In the genomic region with DNA sequence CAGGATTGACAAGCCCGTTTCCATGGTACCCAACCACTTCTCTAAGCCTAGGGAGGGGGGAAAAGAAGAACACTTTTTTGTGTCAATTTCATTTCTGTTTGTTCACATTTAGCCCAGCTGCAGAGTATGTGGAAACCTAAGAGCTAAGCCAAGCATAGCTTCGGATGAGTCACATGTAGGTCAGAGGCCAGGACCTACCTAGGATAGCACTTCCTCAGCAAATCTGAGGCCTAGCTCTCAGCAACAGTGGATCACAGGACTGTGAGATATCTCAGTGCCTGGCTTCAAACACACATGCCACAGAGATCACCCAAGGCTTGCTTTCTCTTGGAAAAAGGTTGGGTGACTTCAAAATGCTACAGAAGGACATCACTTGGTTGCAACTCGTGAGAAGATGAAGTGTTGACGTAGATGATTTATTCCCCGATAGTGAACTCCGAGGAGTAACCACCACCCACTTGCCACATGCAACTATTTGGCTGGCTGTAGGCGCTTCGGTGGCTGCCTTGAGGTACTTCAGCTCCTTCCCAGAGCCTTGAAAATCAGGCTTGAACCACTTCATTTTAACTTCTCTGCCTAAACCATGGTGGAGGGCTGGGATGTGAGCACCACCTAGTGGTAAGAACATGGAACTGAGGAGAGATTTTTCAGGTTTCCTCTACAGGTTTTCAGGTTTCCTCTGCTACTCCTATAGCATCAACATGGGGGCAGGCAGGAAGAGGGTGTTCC, we compare ENCODE assay signal across 8 mouse cellular contexts.
A peak's percentile ranks its signal among the peaks of the same experiment; 100 is the strongest.
DNase-seq lines count a peak whose midpoint lies in the region; ATAC-seq and TF ChIP-seq lines count a peak whose summit lies in the region.

No protein-coding gene starts in this region.

- ATAC-seq in embryonic facial prominence, embryonic 14.5 days (ENCODE audit: low read depth) = peak; percentile 87
- peak; percentile 80 for ATAC-seq in hindbrain, embryonic 11.5 days (ENCODE audit: low FRiP score)

- no peaks in the 10 kb centered on the region for H3K36me3 ChIP-seq in embryonic facial prominence, embryonic 14.5 days (ENCODE audit: control insufficient read depth, insufficient read depth, low read length)
- no peaks in the 10 kb centered on the region for H3K36me3 ChIP-seq in hindbrain, embryonic 11.5 days (ENCODE audit: control insufficient read depth, insufficient read depth, low read length)

- intact Hi-C loops in gastrocnemius, adult 2 months (cut with DNase I) = loop anchor here (1.0 to 10.0 kb wide), 3 partner anchors 31 to 427 kb away; no protein-coding TSS in a partner anchor

- H3K9me3 ChIP-seq in embryonic facial prominence, embryonic 14.5 days (ENCODE audit: control insufficient read depth, low read length) = no peaks in the 10 kb centered on the region
- H3K9me3 ChIP-seq in hindbrain, embryonic 11.5 days (ENCODE audit: control insufficient read depth, low read length) = no peaks in the 10 kb centered on the region

- 51% methylated on average over 8 of the region's 8 CpGs for WGBS in embryonic facial prominence, embryonic 14.5 days
- 70% methylated on average over 8 of the region's 8 CpGs for WGBS in hindbrain, embryonic 11.5 days

- TF ChIP-seq POLR2A in bone marrow macrophage, adult 2 months (IDR thresholded peaks at IDR 0.05; ENCODE audit: borderline replicate concordance, low read depth, low read length) = no peak

- no peak overlapping the region for H3K4me2 ChIP-seq in embryonic facial prominence, embryonic 14.5 days (ENCODE audit: low read depth, low read length)
- no peak overlapping the region for H3K4me2 ChIP-seq in hindbrain, embryonic 11.5 days (replicated peaks; ENCODE audit: low read depth, low read length)

- no peak overlapping the region for H3K4me3 ChIP-seq in gastrocnemius, adult 2 months
- no peak overlapping the region for H3K4me3 ChIP-seq in bone marrow macrophage, adult 2 months (ENCODE audit: insufficient read depth, low read length)
- H3K4me3 ChIP-seq in embryonic facial prominence, embryonic 14.5 days (ENCODE audit: low read depth, low read length) = no peak overlapping the region
- H3K4me3 ChIP-seq in hindbrain, embryonic 11.5 days (ENCODE audit: low read depth, low read length) = no peak overlapping the region

- H3K27me3 ChIP-seq in embryonic facial prominence, embryonic 14.5 days (replicated peaks; ENCODE audit: control insufficient read depth, insufficient read depth, low read length) = no peaks in the 10 kb centered on the region
- no peaks in the 10 kb centered on the region for H3K27me3 ChIP-seq in hindbrain, embryonic 11.5 days (ENCODE audit: control insufficient read depth, insufficient read depth, low read length)

- DNase-seq in gastrocnemius, adult 2 months = peak; percentile 43
- DNase-seq in gastrocnemius, postnatal 25 days = no peak
- DNase-seq in embryonic facial prominence, embryonic 14.5 days (ENCODE audit: low spot score) = peak; percentile 77
- peak; percentile 71 for DNase-seq in hindbrain, embryonic 11.5 days (ENCODE audit: low spot score)
- DNase-seq in layer of hippocampus, adult 9-11 months = peak; percentile 59
- DNase-seq in lung, postnatal 25 days (ENCODE audit: low spot score) = peak; percentile 57
- peak; percentile 40 for DNase-seq in right cerebral cortex, postnatal 14 days

- H3K27ac ChIP-seq in gastrocnemius, adult 2 months = no peak overlapping the region
- H3K27ac ChIP-seq in bone marrow macrophage, adult 2 months (ENCODE audit: insufficient read depth, low read depth, low read length) = peak overlapping the region; percentile 61
- no peak overlapping the region for H3K27ac ChIP-seq in embryonic facial prominence, embryonic 14.5 days (replicated peaks; ENCODE audit: low read depth, low read length)
- H3K27ac ChIP-seq in hindbrain, embryonic 11.5 days (ENCODE audit: low read depth, low read length) = no peak overlapping the region

- peak; percentile 95 for TF ChIP-seq CTCF in gastrocnemius, adult 2 months (IDR thresholded peaks at IDR 0.05)
- TF ChIP-seq CTCF in bone marrow macrophage, adult 2 months (IDR thresholded peaks at IDR 0.05; ENCODE audit: low read depth, low read length) = peak; percentile 50

- H3K4me1 ChIP-seq in bone marrow macrophage, adult 2 months (ENCODE audit: control insufficient read depth, insufficient read depth, low read length) = peaks cover 12% of the 10 kb centered on the region
- H3K4me1 ChIP-seq in embryonic facial prominence, embryonic 14.5 days (ENCODE audit: control insufficient read depth, insufficient read depth, low read length) = peaks cover 3% of the 10 kb centered on the region
- H3K4me1 ChIP-seq in hindbrain, embryonic 11.5 days (replicated peaks; ENCODE audit: control insufficient read depth, insufficient read depth, low read length) = no peaks in the 10 kb centered on the region

- no peak overlapping the region for H3K9ac ChIP-seq in embryonic facial prominence, embryonic 14.5 days (ENCODE audit: low read depth, low read length)
- no peak overlapping the region for H3K9ac ChIP-seq in hindbrain, embryonic 11.5 days (ENCODE audit: low read depth, low read length)
